Mouse (Mus musculus) Muller cell, postnatal 12 days (primary cell): ENCODE results near the gene Actr3b.
"Not testable (repeated sequence)": the region's sequence is repeated elsewhere in the genome, so short reads cannot be mapped to it uniquely, and the experiment has no call there.

ENCODE experiments used
- DNase-seq: peaks from one replicate; pipeline ENCODE4 v3.0.0-alpha.2; 2015; ENCODE audit errors: inconsistent ontology term

The Actr3b gene

DNA sequence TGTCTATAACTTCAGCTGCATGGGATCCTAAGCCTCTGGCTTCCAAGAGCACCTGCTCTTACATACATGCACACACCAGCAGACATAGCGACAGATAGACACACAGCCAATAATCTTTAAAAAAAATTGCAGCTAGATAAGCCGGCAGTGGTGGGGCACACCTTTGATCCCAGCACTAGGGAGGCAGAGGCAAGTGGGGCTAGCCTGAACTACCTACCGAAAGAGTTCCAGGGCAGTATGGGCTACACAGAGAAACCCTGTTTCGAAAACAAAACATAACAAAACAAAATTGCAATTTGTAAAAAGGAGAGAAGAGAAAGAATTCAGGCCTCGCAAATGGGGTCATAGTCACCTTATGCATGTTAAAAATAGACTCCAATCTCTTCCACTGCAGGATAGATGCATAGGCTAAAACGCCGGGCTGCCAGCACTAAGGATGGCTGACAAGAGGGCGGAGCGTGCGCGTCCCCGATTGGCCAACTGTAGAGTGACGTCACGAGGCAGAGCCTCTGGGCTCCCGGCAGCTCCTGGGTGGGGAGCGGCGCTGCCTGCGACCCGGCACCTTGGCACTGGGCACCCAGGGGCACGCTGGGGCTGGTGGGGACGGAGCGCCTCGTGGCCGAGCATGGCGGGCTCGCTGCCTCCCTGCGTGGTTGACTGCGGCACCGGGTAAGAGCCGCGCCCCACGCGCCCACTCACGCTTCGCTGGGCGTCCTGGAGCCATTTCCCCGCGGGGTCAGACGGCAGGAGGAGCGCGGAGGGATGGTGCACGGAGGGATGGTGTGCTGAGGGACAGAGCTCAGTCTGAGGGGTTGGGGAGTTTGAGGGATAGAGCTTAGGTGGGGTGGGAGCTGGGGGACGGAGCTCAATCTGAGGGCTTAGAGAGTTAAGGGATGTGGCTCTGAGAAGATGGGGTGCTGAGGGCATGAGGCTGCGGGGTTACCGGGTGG, at the start of gene Actr3b:
Gene Actr3b, plus strand, starts transcription at position 538 of the 950 bp plus-strand sequence.
- DNase-seq = peak; percentile 87

DNA sequence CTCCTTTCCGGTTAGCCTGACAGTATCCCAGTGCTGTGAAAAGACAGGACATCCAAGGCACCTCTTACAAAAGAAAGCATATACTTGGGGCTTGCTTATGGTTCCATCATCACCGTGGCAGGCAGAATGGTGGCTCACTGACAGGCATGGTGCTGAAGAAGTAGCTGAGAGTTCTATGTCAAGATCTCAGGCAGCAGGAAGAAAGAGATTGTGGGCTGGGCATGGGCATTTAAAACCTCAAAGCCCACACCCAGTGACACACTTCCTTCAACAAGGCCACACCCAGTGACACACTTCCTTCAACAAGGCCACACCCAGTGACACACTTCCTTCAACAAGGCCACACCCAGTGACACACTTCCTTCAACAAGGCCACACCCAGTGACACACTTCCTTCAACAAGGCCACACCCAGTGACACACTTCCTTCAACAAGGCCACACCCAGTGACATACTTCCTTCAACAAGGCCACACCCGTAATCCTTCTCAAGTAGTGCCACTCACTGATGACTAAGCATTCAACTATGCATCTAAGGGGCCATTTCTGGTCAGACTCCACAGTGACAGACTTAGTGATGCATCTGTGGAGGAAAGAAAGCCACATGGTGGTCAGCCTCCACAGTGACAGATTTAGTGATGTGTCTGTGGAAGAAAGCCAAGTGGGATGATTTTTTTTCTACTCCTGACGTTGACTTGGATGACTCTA, 46.6 kb upstream of the Actr3b start:
- not testable (repeated sequence) for DNase-seq

DNA sequence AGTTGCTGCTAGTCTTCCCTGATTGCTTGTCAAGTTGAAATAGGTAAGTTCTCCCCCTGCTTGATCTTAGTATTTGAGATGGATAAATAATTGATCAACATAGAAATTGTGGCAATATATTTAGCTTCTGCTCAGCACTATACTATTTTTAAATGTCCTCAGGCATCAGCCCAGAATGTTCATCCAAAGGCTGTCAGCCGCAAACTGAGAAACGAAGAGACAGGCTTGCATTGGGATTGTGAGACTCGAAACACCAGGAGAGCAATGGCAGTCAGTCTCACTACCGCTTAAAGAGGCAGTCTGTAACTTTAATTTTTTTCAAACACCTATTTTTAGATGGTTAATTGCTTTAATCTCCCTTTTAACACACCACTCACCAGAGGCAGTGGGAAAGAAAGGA, 40.4 kb upstream of the Actr3b start:
- DNase-seq = no peak

DNA sequence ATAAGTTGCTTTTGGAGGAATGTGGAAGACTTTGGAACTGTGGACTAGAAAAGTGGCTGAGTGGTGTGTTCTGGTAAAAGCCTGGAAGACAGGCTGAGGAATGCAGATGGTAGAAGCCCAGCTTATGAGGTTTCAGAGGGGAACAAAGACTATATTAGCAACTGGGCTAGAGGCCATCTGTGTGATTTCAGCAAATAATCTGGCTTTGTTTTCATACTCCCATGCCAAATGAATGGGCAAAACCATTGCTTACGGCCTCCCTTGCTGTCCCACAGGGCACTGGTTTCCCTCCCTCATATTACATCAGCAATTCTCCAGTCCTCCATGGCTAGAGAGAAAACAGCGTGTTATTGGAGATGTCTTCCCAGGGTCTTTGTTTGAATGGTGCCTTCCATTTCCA, 36.8 kb upstream of the Actr3b start:
- DNase-seq = peak; percentile 90

DNA sequence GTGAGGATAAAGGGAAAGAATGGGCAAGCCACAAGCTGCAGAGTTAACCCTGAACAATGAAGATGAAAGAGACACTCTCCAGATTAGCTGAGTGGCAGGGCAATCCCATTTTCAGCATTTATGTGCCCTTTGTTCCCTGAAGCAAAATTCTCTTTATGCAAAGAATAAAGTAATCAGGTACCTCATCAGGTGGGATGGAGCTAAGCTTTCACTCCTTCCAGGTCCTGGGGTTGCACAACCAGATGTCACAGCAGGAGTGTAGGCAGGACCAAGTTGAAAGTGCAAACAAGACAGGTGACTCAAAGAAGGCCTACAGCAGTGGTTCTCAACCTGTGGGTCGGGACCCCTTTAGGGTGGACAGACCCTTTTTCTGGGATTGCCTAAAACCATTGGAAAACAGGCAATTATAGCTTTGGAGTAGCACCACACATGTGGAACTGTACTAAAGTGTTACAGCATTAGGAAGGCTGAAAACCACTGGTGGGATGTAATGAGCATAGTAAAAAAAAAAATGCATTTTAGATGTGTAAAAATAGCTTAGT, 35.6 kb upstream of the Actr3b start:
- DNase-seq = no peak

DNA sequence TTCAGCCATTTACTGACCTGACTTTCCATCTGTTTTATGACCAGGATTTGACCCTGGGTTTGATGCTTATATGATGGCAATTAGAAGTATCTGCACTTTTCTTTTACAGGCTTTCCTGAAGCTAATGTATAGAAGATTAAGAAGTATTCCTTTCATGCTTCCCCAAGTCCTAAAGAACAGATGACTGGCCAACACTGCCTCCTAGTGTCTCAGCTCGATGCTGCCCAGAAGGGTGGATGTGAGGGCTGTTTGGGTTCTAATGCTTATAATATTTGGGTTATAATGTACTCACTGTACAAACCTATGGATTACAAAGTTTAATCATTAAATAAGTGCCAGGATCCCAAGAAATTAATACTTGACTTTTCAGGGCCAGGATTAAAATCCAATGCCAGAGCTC, 25.5 kb upstream of the Actr3b start:
- peak; percentile 34 for DNase-seq

DNA sequence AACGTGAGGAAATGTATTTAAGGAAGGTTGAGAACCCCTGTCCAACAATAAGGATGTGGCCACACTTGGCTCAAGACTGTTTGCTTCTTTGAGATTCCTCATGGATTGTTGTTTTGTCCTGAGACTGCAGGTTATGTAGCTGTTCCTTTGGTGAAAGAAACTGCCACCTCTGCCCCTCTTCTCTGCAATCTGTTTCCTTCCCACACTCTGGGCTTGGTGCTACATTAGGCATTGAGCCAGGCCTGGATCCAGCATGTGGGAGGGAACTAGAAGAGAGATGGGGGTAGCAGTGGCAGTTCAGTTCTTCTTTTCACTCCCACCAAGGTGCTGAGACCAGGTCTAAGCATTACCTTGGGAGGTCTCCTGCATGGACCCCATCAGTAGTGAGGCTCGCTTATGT, 23.9 kb upstream of the Actr3b start:
- no peak for DNase-seq

DNA sequence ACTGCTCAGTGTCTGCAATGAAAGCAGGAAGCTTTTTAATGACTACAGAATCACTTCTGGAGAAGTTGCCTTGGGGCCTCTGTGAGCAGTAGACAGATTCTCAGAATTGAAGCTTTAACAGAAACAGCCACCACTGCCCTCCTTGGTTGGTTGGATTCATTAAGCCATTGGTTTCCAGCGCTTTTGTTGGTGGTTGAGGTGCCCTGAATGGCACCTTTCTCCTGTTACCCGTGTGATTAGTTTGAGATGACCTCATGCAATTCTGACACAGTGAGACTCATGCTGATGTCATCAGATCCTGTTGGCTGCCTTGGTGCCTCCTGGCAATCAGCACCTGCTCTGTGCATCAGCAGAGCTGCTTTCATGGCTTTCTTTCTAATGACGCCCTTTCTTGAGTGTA, 21.3 kb upstream of the Actr3b start:
- peak; percentile 82 for DNase-seq

DNA sequence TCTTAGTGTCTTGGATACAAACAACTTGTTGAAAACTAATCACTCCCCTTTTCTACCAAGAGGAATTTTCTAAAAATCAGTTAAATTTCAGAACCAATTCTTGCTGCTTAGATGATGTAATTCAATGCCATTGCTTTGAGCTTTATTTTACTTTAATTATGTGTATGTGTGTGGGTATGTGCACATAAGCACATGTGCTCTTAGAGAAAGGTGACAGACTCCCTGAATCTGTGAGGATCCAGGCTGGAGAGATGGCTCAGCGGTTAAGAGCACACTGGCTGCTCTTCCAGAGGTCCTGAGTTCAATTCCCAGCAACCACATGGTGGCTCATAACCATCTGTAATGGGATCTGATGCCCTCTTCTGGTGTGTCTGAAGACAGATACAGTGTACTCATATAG, 20.9 kb upstream of the Actr3b start:
- not testable (repeated sequence) for DNase-seq

DNA sequence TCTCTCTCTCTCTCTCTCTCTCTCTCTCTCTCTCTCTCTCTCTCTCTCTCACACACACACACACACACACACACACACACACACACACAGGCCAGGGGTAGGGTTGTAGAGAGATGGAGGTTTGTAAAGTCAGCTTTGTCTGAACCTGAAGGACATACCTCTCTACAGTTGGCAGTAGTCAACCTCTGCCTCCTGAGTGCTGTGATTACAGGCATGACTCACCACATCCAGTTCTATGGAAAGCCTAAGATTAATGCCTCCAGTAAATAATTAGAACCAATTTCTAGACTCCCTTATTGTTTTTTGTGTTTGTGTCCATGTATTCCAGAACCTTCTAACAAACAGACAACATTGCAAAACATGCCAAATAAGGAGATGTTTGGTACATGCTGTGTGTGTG, 11.9 kb upstream of the Actr3b start:
- peak; percentile 46 for DNase-seq

DNA sequence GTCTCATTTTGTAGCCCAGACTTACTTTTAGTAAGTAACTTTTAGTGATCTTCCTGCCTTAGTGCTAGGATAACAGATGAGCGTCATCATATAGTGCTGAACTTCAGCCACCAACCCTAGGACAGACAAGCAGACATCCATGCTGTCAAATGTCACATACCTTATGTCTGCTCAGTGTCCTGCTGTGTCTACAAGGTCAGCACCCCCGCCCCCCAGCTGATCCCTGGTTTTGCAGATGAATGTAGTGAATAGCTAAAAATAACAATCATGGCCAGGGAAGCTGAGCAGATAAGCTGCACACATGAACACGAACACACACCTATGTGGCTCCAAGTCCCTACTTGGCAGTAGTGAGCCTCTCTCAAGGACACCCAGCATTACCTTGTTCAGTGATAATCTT, 11.2 kb upstream of the Actr3b start:
- DNase-seq = no peak

DNA sequence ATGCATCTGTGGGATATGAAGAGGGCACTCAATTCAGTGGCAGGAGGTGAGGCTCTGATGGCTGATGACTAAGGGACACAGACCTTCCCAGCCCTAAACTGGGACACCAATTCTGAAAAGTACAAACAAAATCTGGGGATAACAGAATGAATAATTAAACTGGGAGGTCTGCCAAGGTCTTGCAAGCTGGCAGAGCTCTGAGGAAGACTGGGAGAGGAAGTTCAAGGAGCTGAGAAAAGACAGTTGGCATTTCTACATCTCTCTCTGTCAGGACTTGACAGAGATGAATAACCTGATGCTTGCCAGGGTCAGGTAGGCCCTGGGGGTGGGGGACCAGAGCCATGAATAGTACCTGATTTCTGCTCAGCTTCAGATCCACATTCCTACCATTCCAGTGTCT, 8.2 kb upstream of the Actr3b start:
- DNase-seq = peak; percentile 68

DNA sequence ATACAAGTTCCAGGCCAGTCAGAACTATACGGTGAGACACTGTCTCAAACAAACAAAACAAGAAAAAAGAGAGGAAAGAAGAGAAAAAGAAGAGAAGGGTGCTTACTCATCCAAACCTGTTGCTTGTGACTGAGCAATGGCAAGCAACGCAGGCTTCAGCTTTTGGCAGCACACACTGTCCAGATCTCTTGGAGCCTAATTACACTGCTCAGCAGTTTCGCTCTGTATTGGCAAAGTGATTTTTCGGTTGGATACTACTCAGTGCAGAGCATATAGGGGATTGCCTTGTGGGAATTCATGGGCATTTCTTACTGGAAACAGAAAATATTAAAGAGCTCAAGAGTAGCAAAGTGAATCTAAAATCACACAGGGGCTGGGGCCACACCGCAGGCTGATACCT, 6.9 kb upstream of the Actr3b start:
- no peak for DNase-seq

DNA sequence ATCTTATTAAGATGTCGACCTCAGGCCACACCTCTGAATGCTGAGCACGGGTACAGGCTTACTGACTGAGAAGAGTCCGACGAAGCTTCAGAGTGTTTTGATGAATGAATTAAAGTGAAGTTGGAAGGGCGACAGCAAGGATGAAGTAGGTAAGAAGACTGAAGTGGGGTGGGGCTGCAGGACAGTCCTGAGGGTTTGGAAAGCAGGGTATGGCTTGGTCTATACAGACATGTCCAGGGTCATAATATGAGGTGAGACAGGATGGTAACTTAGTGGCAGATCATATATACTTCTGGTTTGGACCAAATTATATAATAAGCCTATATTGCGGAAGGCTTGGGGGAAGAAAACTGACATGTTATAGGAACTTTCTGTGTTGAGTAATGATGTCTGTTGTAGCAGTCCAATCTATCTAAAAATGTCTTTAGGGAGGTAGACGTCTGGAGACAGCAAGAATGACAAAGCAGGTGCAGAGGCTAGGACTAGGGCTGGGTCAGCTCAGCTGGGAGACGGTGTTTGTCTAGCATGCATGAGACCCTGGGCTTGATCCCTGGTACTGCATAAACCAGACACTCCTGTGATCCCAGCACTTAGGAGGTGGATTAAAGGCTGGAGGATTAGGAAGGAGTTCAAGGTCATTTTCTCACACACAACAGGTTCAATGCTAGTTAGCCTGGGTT, 6.1 kb upstream of the Actr3b start:
- no peak for DNase-seq

DNA sequence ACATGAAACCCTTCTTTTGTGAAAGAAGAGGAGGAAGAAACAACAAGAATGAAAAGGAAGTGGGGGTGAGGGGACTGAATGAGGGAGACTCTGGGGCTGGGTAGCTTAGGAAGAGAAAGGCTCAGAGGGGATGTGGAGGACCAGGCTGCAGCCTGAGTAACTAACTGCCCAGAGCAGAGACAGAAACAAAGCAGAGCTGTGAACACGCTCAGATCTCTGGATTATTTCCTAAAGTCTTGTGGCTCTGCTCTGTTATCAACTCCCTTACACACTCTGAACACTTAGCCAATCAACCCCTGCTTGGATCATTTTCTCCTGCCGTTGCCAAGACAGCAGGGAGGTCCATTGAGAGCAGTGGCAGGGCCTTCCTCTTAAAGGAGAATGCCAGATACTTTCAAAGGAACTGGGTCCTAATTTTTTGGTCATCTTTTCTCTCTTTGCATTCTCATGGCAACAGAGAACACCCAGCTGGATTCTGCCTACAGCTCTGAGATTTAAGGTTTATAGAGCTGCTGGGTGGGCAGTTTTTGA, 5.5 kb upstream of the Actr3b start:
- DNase-seq = no peak

DNA sequence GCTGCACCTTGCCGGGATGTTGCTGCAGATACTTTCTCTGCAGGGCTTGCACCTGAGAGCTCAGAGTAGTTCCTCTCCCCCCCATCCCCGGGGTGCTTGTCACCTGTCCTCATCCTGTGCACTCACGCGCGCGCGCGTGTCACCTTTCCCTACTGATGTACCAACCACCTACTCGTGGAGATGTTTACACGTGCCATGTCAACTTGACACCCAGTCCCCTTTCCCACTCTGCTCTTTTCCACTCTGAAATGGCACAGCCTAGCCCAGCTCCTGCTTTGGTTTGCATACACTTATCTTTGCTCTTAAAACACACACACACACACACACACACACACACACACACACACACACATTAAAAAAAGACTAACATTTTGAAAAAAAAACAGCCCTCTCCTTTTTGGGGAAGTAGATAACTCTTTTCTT, 624 bp downstream of the Actr3b start:
- no peak for DNase-seq

DNA sequence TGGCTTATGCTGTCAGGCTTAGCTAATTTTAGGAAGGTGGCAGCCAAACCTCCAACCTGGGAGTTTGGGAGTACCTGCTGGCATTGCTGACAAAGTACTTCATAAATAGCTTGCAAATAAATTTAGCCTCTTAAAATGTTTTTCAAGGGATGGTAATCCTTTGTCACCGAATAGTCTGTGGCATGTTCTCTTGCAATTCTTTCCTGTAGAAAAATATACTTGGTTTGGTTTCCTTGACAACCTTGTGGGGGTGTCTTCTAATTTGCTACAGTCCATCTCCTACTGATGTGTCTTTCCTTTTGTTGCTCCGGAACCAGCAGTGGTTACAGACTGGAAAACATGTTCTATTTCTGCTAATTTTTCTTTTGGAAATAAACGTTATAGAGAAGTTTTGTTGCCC, 1.1 kb downstream of the Actr3b start:
- DNase-seq = no peak

DNA sequence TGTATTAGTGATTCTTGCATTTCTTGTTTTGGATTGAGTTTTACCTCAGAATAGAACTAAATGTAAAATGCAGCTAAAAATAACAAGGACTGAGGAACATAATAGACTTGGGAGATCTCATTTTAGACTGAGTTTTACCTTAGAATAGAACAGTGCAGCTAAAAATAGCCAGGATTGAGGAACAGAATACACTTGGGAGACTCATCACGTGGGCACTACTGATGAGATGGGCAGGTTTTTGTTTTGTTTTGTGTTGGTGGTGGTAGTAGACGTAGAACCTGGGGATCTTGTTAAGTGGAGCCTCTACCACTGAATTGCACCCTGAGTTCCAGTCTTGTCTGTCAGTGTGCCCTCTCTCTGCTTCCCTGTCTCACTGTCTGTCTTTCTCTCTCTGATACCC, 2.1 kb downstream of the Actr3b start:
- DNase-seq = no peak

DNA sequence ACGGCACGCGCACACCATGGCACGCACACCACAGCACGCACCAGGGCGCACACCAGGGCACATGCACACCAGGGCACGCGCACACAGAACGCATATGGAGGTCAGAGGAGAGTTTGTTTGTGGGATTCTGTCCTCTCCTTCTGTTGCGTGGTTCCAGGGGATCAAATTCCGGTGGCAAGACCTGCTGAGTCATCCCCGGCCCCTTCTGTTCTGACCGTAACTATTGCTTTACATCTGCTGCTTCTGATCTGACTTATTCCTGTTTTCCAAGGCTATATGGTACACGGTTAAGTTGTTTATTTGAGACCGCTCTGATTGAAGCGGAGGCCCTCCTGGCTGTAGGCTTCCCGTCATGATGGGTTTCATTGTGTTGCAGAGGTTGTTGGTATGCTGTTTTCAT, 9.2 kb downstream of the Actr3b start:
- no peak for DNase-seq

DNA sequence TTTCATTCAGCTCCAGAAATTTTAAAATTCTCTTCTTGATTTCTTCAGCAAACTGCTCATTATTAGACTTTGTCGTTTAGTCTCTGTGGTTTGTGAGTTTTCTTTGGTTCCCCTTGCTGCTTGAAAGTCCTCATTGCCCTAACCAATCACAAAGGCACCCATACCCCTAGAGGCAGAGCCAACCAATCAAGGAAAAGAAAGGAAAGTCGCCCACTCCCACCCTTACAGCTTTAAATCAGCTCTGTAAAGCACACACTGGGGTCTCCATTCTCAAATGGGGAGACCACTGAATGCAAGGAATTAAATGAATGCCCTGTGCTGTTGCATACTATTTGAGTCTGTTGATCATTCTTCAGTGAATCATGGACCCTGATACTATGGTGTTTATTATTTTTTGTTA, 9.6 kb downstream of the Actr3b start:
- DNase-seq = no peak

DNA sequence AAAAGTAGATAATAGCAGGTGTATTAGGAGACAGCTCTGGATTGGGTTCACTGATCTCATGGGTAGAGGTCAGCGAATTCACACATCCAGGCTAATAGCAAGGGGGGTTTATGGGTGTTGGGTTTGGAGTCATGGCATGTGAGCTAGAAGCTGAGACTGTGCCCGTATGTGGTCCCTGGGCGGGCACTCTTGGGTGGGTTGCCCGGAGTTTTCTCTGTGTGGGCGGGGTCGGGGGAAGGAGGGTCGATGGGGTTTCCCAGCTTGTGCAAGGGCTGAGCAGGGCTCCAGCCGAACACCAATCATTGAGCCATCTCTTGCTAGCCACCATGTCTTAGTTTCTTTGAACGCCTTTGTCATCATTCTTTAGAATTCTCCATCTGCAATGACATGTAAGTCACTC, 12.7 kb downstream of the Actr3b start:
- DNase-seq = no peak
